Mouse (Mus musculus): Measurements from ENCODE around the gene Olr1. TPM values are rescaled to one million over a fixed set of nuclear protein-coding genes. Genes with fewer than 3 reads are reported as not detected.

Olr1 gene
- polyA plus RNA-seq, 1 experiment from 2014 or later: 0.13 TPM

- no peak overlapping the region for H3K4me2 ChIP-seq (replicated peaks; ENCODE audit: low read depth)
- no peaks in the 10 kb centered on the region for H3K27me3 ChIP-seq (replicated peaks; ENCODE audit: control insufficient read depth, insufficient read depth, low read length)
- peaks cover 45% of the 10 kb centered on the region for H3K36me3 ChIP-seq (ENCODE audit: control insufficient read depth, insufficient read depth)
- 81% methylated on average over 6 of the region's 6 CpGs for WGBS
- H3K4me3 ChIP-seq (ENCODE audit: low read depth, low read length): no peak overlapping the region
- H3K9me3 ChIP-seq (ENCODE audit: control insufficient read depth): no peaks in the 10 kb centered on the region
- TF ChIP-seq CTCF (IDR thresholded peaks at IDR 0.05; ENCODE audit: low read depth): no peak
- no peak overlapping the region for H3K27ac ChIP-seq (ENCODE audit: low read depth, low read length)
- no peaks in the 10 kb centered on the region for H3K4me1 ChIP-seq (replicated peaks; ENCODE audit: control insufficient read depth, insufficient read depth, low read length)
- no peak overlapping the region for H3K9ac ChIP-seq (ENCODE audit: low read depth, low read length)
- ATAC-seq: no peak
Observed at GRCm38 (mm10) chr6:129538555-129538954, 31.6 kb upstream of the Olr1 start.

DNA sequence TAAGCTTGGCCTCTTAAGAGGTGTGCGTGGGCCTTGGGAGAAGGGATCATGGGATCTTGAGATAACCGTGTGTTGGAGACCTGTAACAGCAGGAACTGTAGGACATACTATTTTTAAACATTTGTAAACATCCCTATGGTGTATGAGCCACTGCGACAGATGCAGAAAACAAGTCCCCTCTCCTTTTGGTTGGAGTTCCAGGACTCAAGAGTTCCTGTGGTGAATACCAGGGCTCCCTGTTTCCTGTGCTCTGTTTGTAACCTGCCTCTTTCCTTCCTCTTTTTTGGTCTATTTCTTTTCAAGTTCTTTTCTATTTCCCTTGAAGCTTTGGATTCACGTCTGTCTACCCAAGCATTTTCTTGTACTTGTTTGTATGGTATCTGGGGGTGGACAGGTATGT is 28.8 kb upstream of the Olr1 start:
- no peak overlapping the region for H3K4me3 ChIP-seq (ENCODE audit: low read depth, low read length)
- no peak for ATAC-seq
- H3K4me2 ChIP-seq (replicated peaks; ENCODE audit: low read depth): 0 out of 2 replicates have a peak overlapping the region, but pooled peaks have one; percentile 92
- TF ChIP-seq CTCF (IDR thresholded peaks at IDR 0.05; ENCODE audit: low read depth): no peak
- no peaks in the 10 kb centered on the region for H3K4me1 ChIP-seq (replicated peaks; ENCODE audit: control insufficient read depth, insufficient read depth, low read length)
- H3K9me3 ChIP-seq (ENCODE audit: control insufficient read depth): no peaks in the 10 kb centered on the region
- no peak overlapping the region for H3K9ac ChIP-seq (ENCODE audit: low read depth, low read length)
- H3K27ac ChIP-seq (ENCODE audit: low read depth, low read length): no peak overlapping the region
- H3K27me3 ChIP-seq (replicated peaks; ENCODE audit: control insufficient read depth, insufficient read depth, low read length): no peaks in the 10 kb centered on the region
- peaks cover 24% of the 10 kb centered on the region for H3K36me3 ChIP-seq (ENCODE audit: control insufficient read depth, insufficient read depth)
- 57% methylated on average over 4 of the region's 4 CpGs for WGBS

DNA sequence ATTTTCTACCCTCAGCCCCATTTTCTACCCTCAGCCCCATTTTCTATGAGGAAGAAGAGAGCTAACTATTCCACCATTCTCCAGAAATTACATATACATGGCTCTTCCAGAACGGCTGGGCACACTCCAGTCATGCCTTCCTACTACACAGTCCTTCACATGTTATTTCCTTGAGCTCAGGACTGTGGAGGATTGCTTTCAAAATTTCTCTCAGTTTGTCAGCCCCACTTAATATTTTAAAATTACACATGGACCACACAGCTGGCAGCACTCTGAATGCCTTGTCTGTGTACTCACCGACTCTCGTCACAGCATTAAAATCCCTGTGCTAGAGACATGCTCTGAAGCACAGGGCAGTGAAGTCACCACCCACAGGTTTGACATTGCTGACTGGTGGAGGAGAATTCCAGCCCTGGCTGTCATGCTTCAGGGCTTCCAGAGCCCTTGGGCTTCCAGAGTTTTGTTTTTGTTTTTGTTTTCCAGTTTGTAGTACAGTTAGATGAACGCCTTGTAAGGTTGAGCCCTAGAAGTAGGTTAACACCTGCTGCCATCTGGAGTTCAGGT is 27.7 kb upstream of the Olr1 start:
- no peak for ATAC-seq
- Histone ChIP-seq H3K36me3 (ENCODE audit: control insufficient read depth, insufficient read depth) (peaks cover 13% of the 10 kb centered on the region), H3K4me3 (ENCODE audit: low read depth, low read length) (peak overlapping the region; percentile 93; the same call in 1 of the 2 replicates), H3K27me3 (replicated peaks; ENCODE audit: control insufficient read depth, insufficient read depth, low read length) (no peaks in the 10 kb centered on the region), H3K9ac (ENCODE audit: low read depth, low read length) (no peak overlapping the region), H3K4me2 (replicated peaks; ENCODE audit: low read depth) (peak overlapping the region; percentile 92; the same call in 1 of the 2 replicates), H3K27ac (ENCODE audit: low read depth, low read length) (no peak overlapping the region), H3K9me3 (ENCODE audit: control insufficient read depth) (no peaks in the 10 kb centered on the region), H3K4me1 (replicated peaks; ENCODE audit: control insufficient read depth, insufficient read depth, low read length) (no peaks in the 10 kb centered on the region)
- TF ChIP-seq CTCF (IDR thresholded peaks at IDR 0.05; ENCODE audit: low read depth): no peak
- WGBS: 63% methylated on average over 4 of the region's 4 CpGs

DNA sequence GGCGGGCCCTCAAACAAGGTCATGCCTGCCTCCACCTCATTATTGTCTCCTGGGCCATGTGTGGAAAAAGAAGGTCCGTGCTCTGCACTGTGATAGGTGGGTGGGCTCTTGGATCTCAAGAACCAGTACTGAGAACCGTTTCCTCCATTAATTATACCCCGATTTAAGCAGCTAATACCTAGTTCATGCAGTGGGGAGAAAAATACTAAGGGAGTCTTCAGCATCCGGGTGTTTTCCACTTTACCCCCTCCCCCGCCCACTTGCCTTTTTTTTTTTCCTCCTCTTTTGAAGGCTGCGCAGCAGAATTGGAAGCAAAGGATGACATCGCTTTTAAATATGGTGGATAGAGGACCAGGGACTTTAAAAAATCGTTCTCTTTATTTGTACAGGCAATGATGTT is 27.1 kb upstream of the Olr1 start:
- Histone ChIP-seq H3K27ac (ENCODE audit: low read depth, low read length) (no peak overlapping the region), H3K9ac (ENCODE audit: low read depth, low read length) (peak overlapping the region; percentile 79), H3K9me3 (ENCODE audit: control insufficient read depth) (no peaks in the 10 kb centered on the region), H3K4me2 (replicated peaks; ENCODE audit: low read depth) (peak overlapping the region; percentile 92), H3K4me3 (ENCODE audit: low read depth, low read length) (peak overlapping the region; percentile 93), H3K27me3 (replicated peaks; ENCODE audit: control insufficient read depth, insufficient read depth, low read length) (no peaks in the 10 kb centered on the region), H3K4me1 (replicated peaks; ENCODE audit: control insufficient read depth, insufficient read depth, low read length) (no peaks in the 10 kb centered on the region), H3K36me3 (ENCODE audit: control insufficient read depth, insufficient read depth) (peaks cover 7% of the 10 kb centered on the region)
- ATAC-seq: no peak
- no peak for TF ChIP-seq CTCF (IDR thresholded peaks at IDR 0.05; ENCODE audit: low read depth)
- whole genome bisulfite sequencing: 14% methylated on average over 9 of the region's 9 CpGs

- Histone ChIP-seq H3K4me1 (replicated peaks; ENCODE audit: control insufficient read depth, insufficient read depth, low read length) (no peaks in the 10 kb centered on the region), H3K9me3 (ENCODE audit: control insufficient read depth) (no peaks in the 10 kb centered on the region), H3K4me3 (ENCODE audit: low read depth, low read length) (peak within 1 kb of the TSS; percentile 93), H3K4me2 (replicated peaks; ENCODE audit: low read depth) (peak within 1 kb of the TSS; percentile 92), H3K9ac (ENCODE audit: low read depth, low read length) (peak within 1 kb of the TSS; percentile 79), H3K27ac (ENCODE audit: low read depth, low read length) (peak within 1 kb of the TSS; percentile 79), H3K27me3 (replicated peaks; ENCODE audit: control insufficient read depth, insufficient read depth, low read length) (no peaks in the 10 kb centered on the region), H3K36me3 (ENCODE audit: control insufficient read depth, insufficient read depth) (no peaks in the 10 kb centered on the region)
- ATAC-seq: peak; percentile 86
- TF ChIP-seq CTCF (IDR thresholded peaks at IDR 0.05; ENCODE audit: low read depth): no peak
- under 1% methylated on average over 55 of the region's 55 CpGs for WGBS
Observed at GRCm38 (mm10) chr6:129532942-129533860, 26.2 kb upstream of the Olr1 start, which contains the start of gene Gabarapl1. TSS of gene Gabarapl1 (plus strand) at chr6:129533160.

- peak; percentile 45 for TF ChIP-seq CTCF (IDR thresholded peaks at IDR 0.05; ENCODE audit: low read depth)
- no peaks in the 10 kb centered on the region for H3K4me1 ChIP-seq (replicated peaks; ENCODE audit: control insufficient read depth, insufficient read depth, low read length)
- no peaks in the 10 kb centered on the region for H3K27me3 ChIP-seq (replicated peaks; ENCODE audit: control insufficient read depth, insufficient read depth, low read length)
- ATAC-seq: peak; percentile 85
- H3K4me3 ChIP-seq (ENCODE audit: low read depth, low read length): peak overlapping the region; percentile 93
- H3K36me3 ChIP-seq (ENCODE audit: control insufficient read depth, insufficient read depth): no peaks in the 10 kb centered on the region
- H3K4me2 ChIP-seq (replicated peaks; ENCODE audit: low read depth): peak overlapping the region; percentile 92
- WGBS: 21% methylated on average over 7 of the region's 7 CpGs
- H3K9ac ChIP-seq (ENCODE audit: low read depth, low read length): peak overlapping the region; percentile 79; the same call in 1 of the 2 replicates
- H3K27ac ChIP-seq (ENCODE audit: low read depth, low read length): peak overlapping the region; percentile 79
- no peaks in the 10 kb centered on the region for H3K9me3 ChIP-seq (ENCODE audit: control insufficient read depth)
Observed at GRCm38 (mm10) chr6:129532556-129532941, 25.6 kb upstream of the Olr1 start.
